Mouse (Mus musculus) heart, adult 2 months (tissue): ENCODE measurements at regions not wholly inside any gene's neighbourhood (a gene's known extent, or its start where the extent isn't known, plus 50 kb on each side); places are given as distances from the start of the nearest gene placed in this dataset.

ENCODE experiments used
- DNase-seq, 2 experiments: peaks; one replicate each; pipeline ENCODE4 v3.0.0; 2021
- H3K27ac ChIP-seq: fragments of 200-600 bp; 2 replicates; pipeline ENCODE4 v1.8.1; 2022
- H3K27me3 ChIP-seq: fragments of 200-500 bp; 2 replicates; pipeline ENCODE4 v1.6.1; 2012; ENCODE audit warnings: mild to moderate bottlenecking, low read length, inconsistent platforms, mixed read lengths; ENCODE audit not compliant: control insufficient read depth, insufficient read depth
- H3K36me3 ChIP-seq: fragments of 200-500 bp; 2 replicates; pipeline ENCODE4 v1.6.1; 2012; ENCODE audit warnings: low read length, inconsistent platforms; ENCODE audit not compliant: control insufficient read depth, insufficient read depth
- H3K4me1 ChIP-seq: fragments of 200-500 bp; 2 replicates; pipeline ENCODE4 v1.6.1; 2011; ENCODE audit warnings: low read length; ENCODE audit not compliant: control insufficient read depth, insufficient read depth
- H3K4me3 ChIP-seq: fragments of 200-600 bp; 2 replicates; pipeline ENCODE4 v1.8.1; 2022
- H3K79me2 ChIP-seq: fragments of 200-500 bp; replicated peaks from 2 replicates; pipeline ENCODE4 v1.6.1; 2012; ENCODE audit warnings: mild to moderate bottlenecking, inconsistent platforms, low read length, moderate library complexity, mixed read lengths; ENCODE audit not compliant: control insufficient read depth, insufficient read depth
- H3K9ac ChIP-seq: fragments of 200-500 bp; 2 replicates; pipeline ENCODE4 v1.6.1; 2012; ENCODE audit warnings: low read depth, mild to moderate bottlenecking, control low read depth, inconsistent platforms, low read length, mixed read lengths
- CTCF ChIP-seq: fragments of 200-600 bp; IDR thresholded peaks from 2 replicates; pipeline ENCODE4 v1.8.1; 2022; ENCODE audit warnings: antibody characterized with exemption, mild to moderate bottlenecking, moderate library complexity
- EP300 ChIP-seq: fragments of 200-500 bp; IDR thresholded peaks from 2 replicates; pipeline ENCODE4 v1.6.1; 2011; ENCODE audit warnings: low read depth, low read length, control low read depth; ENCODE audit not compliant: insufficient read depth
- POLR2A ChIP-seq: fragments of 200-500 bp; IDR thresholded peaks from 2 replicates; pipeline ENCODE4 v1.6.1; 2011; ENCODE audit warnings: mild to moderate bottlenecking, low read depth, low read length, control low read depth; ENCODE audit not compliant: insufficient read depth
- WGBS: fragments of 180-500 bp; shearing (Covaris S2); methylation state at CpG from one replicate; pipeline ENCODE4 v1.1.7; 2018; 5-methylcytosine and 5-hydroxymethylcytosine counted together
- intact Hi-C: fragments of 180-260 bp; cut with DNase I; formaldehyde crosslinking; loops from one replicate; pipeline ENCODE4 v1.15.1; 2025

DNA sequence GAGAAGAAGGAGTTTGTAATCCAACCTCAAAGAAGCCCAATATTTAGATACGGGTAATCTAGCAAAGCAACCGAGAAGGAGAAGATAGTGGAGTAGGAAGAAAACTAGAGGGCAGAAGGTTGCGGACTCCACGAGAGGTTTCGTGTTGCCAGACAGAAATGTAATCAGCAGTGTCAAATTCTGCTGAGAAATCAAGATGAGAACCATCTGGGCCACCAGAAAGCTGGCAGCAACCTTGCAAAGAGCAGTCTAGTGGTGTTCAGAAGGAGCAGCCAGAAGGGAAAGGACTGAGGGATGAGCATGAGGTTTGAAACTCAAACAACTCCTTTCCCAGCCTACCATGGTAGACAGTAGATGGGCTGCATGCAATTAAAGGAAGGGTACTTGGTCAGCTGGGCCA, 134.3 kb downstream of the Rpl10-ps3 start:
- H3K27me3 ChIP-seq, result no peaks in the 10 kb centered on the region
- no peak overlapping the region for H3K27ac ChIP-seq
- no peaks in the 10 kb centered on the region for H3K79me2 ChIP-seq
- intact Hi-C loops, result no loop called here
- no peaks in the 10 kb centered on the region for H3K4me1 ChIP-seq
- no peak overlapping the region for H3K9ac ChIP-seq
- no peak overlapping the region for H3K4me3 ChIP-seq
- TF ChIP-seq EP300 (no peak), POLR2A (no peak), CTCF (no peak)
- no peaks in the 10 kb centered on the region for H3K36me3 ChIP-seq
- no peak for DNase-seq
- 57% methylated on average over 5 of the region's 5 CpGs for WGBS

- Histone ChIP-seq H3K4me3 (no peak overlapping the region), H3K27ac (no peak overlapping the region), H3K36me3 (no peaks in the 10 kb centered on the region), H3K27me3 (no peaks in the 10 kb centered on the region; the same call in 1 of the 2 replicates), H3K4me1 (no peaks in the 10 kb centered on the region), H3K79me2 (no peaks in the 10 kb centered on the region), H3K9ac (no peak overlapping the region)
- intact Hi-C loops, result no loop called here
- TF ChIP-seq POLR2A, result no peak
- TF ChIP-seq EP300, result no peak
- no peak for TF ChIP-seq CTCF
- whole genome bisulfite sequencing, result 58% methylated on average over 7 of the region's 7 CpGs
- no peak for DNase-seq
Measured at GRCm38 (mm10) chr9:50199422-50200218, 145.1 kb downstream of the Rpl10-ps3 start.

- TF ChIP-seq EP300, result no peak
- no peak for TF ChIP-seq CTCF
- no peak for TF ChIP-seq POLR2A
- no peak overlapping the region for H3K27ac ChIP-seq
- no peaks in the 10 kb centered on the region for H3K79me2 ChIP-seq
- no peak overlapping the region for H3K9ac ChIP-seq
- no peaks in the 10 kb centered on the region; the same call in 1 of the 2 replicates for H3K27me3 ChIP-seq
- no peaks in the 10 kb centered on the region for H3K36me3 ChIP-seq
- H3K4me3 ChIP-seq, result no peak overlapping the region
- WGBS, result 47% methylated on average over 5 of the region's 5 CpGs
- peak in 1 of 2 experiments; percentile 33 for DNase-seq
- intact Hi-C loops, result no loop called here
- H3K4me1 ChIP-seq, result peaks cover 1% of the 10 kb centered on the region; the same call in 1 of the 2 replicates
Measured at GRCm38 (mm10) chr9:50192400-50193110, 152.2 kb downstream of the Rpl10-ps3 start.

DNA sequence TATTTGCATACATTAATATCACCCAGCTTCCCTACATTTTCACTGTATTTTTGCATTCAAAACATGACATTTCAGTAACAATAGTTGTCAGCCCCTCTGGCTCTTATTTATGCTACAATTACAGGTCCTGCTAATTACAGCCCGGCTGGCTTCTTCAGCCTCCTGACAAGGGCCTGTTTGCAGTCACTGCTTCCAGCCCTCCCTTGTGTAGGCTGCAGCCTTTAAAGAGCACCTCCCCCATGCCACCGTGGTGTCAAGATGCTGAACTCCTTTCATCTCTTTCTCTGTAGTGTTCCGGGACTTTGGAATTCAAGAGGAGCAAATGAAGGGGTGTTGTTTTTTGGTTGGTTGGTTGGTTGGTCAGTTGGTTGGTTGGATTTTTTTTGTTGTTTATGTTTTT, 153.6 kb downstream of the Rpl10-ps3 start:
- no peak overlapping the region for H3K9ac ChIP-seq
- H3K79me2 ChIP-seq, result no peaks in the 10 kb centered on the region
- no peak overlapping the region for H3K4me3 ChIP-seq
- peaks cover 1% of the 10 kb centered on the region; the same call in 1 of the 2 replicates for H3K4me1 ChIP-seq
- WGBS, result 53% methylated on average over 3 of the region's 3 CpGs
- no peak for DNase-seq
- intact Hi-C loops, result no loop called here
- no peaks in the 10 kb centered on the region for H3K36me3 ChIP-seq
- no peak for TF ChIP-seq POLR2A
- TF ChIP-seq EP300, result no peak
- no peak for TF ChIP-seq CTCF
- no peak overlapping the region for H3K27ac ChIP-seq
- no peaks in the 10 kb centered on the region; the same call in 1 of the 2 replicates for H3K27me3 ChIP-seq

GRCm38 (mm10) chr9:50188576-50189070, 156.1 kb downstream of the Rpl10-ps3 start:
- WGBS, result 66% methylated on average over 6 of the region's 6 CpGs
- no peak overlapping the region for H3K27ac ChIP-seq
- H3K79me2 ChIP-seq, result no peaks in the 10 kb centered on the region
- H3K9ac ChIP-seq, result no peak overlapping the region
- H3K36me3 ChIP-seq, result no peaks in the 10 kb centered on the region
- peak in 1 of 2 experiments; percentile 9 for DNase-seq
- peaks cover 1% of the 10 kb centered on the region; the same call in 1 of the 2 replicates for H3K4me1 ChIP-seq
- H3K4me3 ChIP-seq, result no peak overlapping the region
- TF ChIP-seq CTCF, result no peak
- no peak for TF ChIP-seq POLR2A
- no peak for TF ChIP-seq EP300
- intact Hi-C loops, result no loop called here
- H3K27me3 ChIP-seq, result no peaks in the 10 kb centered on the region

GRCm38 (mm10) chr9:50181360-50181759, 163.4 kb downstream of the Rpl10-ps3 start:
- TF ChIP-seq POLR2A (no peak), CTCF (no peak), EP300 (no peak)
- intact Hi-C loops, result no loop called here
- Histone ChIP-seq H3K79me2 (no peaks in the 10 kb centered on the region), H3K9ac (no peak overlapping the region), H3K27me3 (peaks cover 2% of the 10 kb centered on the region; the same call in 1 of the 2 replicates), H3K4me3 (no peak overlapping the region), H3K4me1 (no peaks in the 10 kb centered on the region), H3K27ac (no peak overlapping the region), H3K36me3 (no peaks in the 10 kb centered on the region)
- no peak for DNase-seq
- 65% methylated on average over 2 of the region's 2 CpGs for WGBS
